Mouse (Mus musculus) lung, embryonic 15.5 days (tissue): Measurements from ENCODE around the gene Gm17334. TPM values are rescaled to one million over a fixed set of nuclear protein-coding genes. Genes with fewer than 3 reads are reported as not detected.
A peak's percentile ranks its signal among the peaks of the same experiment; 100 is the strongest.

Source experiments
- ATAC-seq: fragments of 200-750 bp; cut with Nextera tagmentation; 2 replicates; pipeline ENCODE4 v1.8.0; 2017; ENCODE audit warnings: moderate number of reproducible peaks, borderline replicate concordance; ENCODE audit not compliant: low FRiP score, low TSS enrichment; ENCODE audit errors: extremely low read depth
- H3K27ac ChIP-seq: fragments of 300-500 bp; sonication (generic); 2 replicates; pipeline ENCODE4 v1.5.1; 2015; ENCODE audit warnings: moderate library complexity, mild to moderate bottlenecking, inconsistent platforms
- H3K27me3 ChIP-seq: fragments of 300-500 bp; sonication (generic); 2 replicates; pipeline ENCODE4 v1.6.1; 2015; ENCODE audit warnings: inconsistent platforms
- H3K36me3 ChIP-seq: fragments of 300-500 bp; sonication (generic); 2 replicates; pipeline ENCODE4 v1.6.1; 2015; ENCODE audit warnings: inconsistent platforms
- H3K4me1 ChIP-seq: fragments of 300-500 bp; sonication (generic); 2 replicates; pipeline ENCODE4 v1.6.1; 2015; ENCODE audit warnings: inconsistent platforms
- H3K4me2 ChIP-seq: fragments of 300-500 bp; sonication (generic); 2 replicates; pipeline ENCODE4 v1.6.1; 2015; ENCODE audit warnings: inconsistent platforms, mild to moderate bottlenecking, moderate library complexity
- H3K4me3 ChIP-seq: fragments of 300-500 bp; sonication (generic); 2 replicates; pipeline ENCODE4 v1.5.1; 2015; ENCODE audit warnings: mild to moderate bottlenecking, inconsistent platforms
- H3K9ac ChIP-seq: fragments of 300-500 bp; sonication (generic); 2 replicates; pipeline ENCODE4 v1.6.1; 2015; ENCODE audit warnings: inconsistent platforms
- H3K9me3 ChIP-seq: fragments of 300-500 bp; sonication (generic); 2 replicates; pipeline ENCODE4 v1.6.1; 2016; ENCODE audit warnings: inconsistent platforms
- WGBS: fragments of 180-500 bp; shearing (Covaris S2); methylation state at CpG from one replicate; pipeline ENCODE4 v1.1.7; 2015; 5-methylcytosine and 5-hydroxymethylcytosine counted together
- polyA plus RNA-seq: library from polyadenylated mRNA; unstranded; fragments of >200 nt; fragmentation: Nextera tagmentation; extraction: Ambion mirVana; gene quantifications from 2 replicates; pipeline ENCODE4 v1.2.1, GENCODE M21; 2015

The Gm17334 gene
- polyA plus RNA-seq, 1 experiment from 2014 or later = 0.22 TPM

DNA sequence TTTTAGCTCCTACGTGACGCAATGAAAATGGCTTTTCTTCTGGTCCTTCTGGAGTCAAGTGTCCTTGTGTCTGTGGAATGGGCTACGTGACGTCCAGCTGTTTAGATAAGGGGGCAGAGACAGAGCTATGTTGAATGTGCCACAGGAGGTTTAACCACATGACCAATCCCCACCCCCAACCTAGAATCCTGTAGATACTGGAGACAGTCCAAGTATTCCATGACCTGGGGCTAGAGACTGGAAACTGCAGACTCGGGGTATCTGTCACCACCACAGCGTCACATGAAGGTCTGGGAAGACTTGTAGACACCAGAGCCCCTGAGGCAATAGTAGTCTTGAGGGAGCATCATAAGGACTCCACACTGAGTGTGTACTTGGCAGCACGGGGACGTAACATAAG, 22.8 kb upstream of the Gm17334 start:
- ATAC-seq = peak; percentile 40
- H3K4me2 ChIP-seq = no peak overlapping the region
- H3K27ac ChIP-seq = peak overlapping the region; percentile 91

DNA sequence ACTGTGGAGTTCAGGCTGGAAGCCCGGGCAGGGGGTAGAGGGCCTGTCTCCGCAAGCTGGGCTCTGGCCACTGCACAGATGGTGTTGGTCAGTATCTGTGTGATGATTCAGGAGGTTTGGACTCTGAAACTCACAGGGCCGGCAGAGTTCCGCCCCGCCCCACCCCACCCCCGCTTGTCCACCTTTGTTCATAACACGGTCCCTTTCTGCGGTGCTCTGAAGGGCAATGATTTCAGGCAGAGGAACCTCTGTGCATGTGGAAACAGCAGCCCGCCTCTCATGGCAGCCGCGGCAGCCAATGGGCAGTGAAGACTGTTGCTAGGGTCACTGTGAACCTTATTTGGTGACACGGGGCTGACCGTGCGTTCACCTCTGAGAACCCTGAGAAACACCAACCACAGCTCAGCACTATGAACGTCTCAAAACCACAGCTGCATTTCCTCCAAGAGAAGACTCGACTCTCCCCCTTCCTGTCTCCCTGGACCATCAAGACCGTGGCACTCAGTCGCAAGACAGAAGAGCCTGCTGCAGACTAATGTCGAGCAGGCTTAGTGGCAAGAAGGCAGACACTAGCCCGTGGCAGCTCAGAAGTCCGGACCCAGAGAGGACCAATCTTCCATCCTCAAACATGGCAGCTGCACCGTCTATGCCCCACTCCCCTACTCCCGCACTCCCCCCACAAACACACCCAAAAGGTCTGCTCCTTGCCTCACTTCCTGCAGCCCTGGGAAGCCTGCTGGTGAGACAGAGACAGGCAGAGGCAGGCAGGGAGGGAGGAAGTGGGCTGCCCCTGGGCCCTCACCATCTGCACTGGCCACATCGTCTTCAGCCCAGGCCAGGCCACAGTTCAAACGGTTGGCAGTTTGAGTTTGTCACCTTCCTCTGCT, 21.9 kb upstream of the Gm17334 start:
- H3K9me3 ChIP-seq = no peaks in the 10 kb centered on the region
- H3K4me1 ChIP-seq = peaks cover 48% of the 10 kb centered on the region
- H3K4me3 ChIP-seq = no peak overlapping the region
- no peak overlapping the region for H3K9ac ChIP-seq
- peak overlapping the region; percentile 91 for H3K27ac ChIP-seq
- H3K4me2 ChIP-seq = peak overlapping the region; percentile 26; the same call in 1 of the 2 replicates
- 28% methylated on average over 25 of the region's 25 CpGs for WGBS
- no peaks in the 10 kb centered on the region for H3K27me3 ChIP-seq
- H3K36me3 ChIP-seq = no peaks in the 10 kb centered on the region
- peak; percentile 53 for ATAC-seq

More for the DNA sequence above, 22.8 kb upstream of the Gm17334 start:
- H3K9ac ChIP-seq = no peak overlapping the region
- H3K27me3 ChIP-seq = no peaks in the 10 kb centered on the region
- WGBS = 23% methylated on average over 8 of the region's 8 CpGs
- H3K4me3 ChIP-seq = no peak overlapping the region
- H3K36me3 ChIP-seq = no peaks in the 10 kb centered on the region
- no peaks in the 10 kb centered on the region for H3K9me3 ChIP-seq
- peaks cover 48% of the 10 kb centered on the region for H3K4me1 ChIP-seq

DNA sequence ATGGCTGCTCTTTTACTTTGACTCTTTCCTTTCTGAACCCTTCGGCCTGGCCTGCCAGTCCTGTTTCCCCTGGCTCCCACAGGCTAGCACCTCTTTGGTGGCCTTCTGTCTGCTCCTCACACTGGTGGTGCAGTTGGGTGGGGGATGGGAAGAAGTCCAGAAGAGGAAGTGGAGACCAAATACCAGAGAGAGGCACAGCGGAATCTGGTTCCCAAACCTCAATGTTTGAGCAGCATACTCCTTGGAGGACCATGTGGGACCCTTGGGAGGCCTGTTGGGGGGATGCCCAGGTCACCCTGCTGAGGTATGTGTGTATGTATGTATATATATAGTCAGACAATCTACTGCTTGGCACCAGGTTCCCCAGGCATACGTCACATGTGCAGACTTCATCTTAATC, 21.0 kb upstream of the Gm17334 start:
- ATAC-seq = peak; percentile 28; the same call in 1 of the 2 replicates
- H3K9me3 ChIP-seq = no peaks in the 10 kb centered on the region
- H3K4me3 ChIP-seq = no peak overlapping the region
- peaks cover 48% of the 10 kb centered on the region for H3K4me1 ChIP-seq
- H3K36me3 ChIP-seq = no peaks in the 10 kb centered on the region
- H3K27me3 ChIP-seq = no peaks in the 10 kb centered on the region
- H3K9ac ChIP-seq = no peak overlapping the region
- no peak overlapping the region for H3K4me2 ChIP-seq
- 51% methylated on average over 3 of the region's 3 CpGs for WGBS
- H3K27ac ChIP-seq = peak overlapping the region; percentile 91

DNA sequence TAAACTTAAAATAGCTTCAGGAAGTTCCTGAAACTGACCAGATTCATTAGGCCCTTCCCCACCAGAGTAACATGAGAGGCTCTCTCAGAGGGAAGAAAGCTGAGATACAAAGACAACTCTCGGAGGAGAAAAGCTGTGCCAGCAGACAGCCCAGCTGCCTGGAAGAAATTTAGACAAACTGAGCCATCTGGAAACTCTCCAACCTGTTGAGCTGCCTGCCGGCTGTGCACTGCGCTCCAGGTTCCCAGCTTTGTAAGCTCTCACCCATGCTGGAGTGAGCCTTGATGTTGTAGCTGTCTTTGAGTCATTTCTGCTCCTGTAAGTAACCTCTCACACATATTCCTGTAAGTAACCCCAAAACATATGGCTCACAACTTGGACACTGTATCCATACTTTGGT, 20.0 kb upstream of the Gm17334 start:
- no peak overlapping the region for H3K9ac ChIP-seq
- H3K4me3 ChIP-seq = no peak overlapping the region
- no peak for ATAC-seq
- 0 out of 2 replicates have a peak overlapping the region, but pooled peaks have one; percentile 10 for H3K27ac ChIP-seq
- H3K4me2 ChIP-seq = no peak overlapping the region
- WGBS = 48% methylated on average over 3 of the region's 3 CpGs
- H3K4me1 ChIP-seq = peaks cover 48% of the 10 kb centered on the region
- H3K27me3 ChIP-seq = no peaks in the 10 kb centered on the region
- no peaks in the 10 kb centered on the region for H3K9me3 ChIP-seq
- no peaks in the 10 kb centered on the region for H3K36me3 ChIP-seq

DNA sequence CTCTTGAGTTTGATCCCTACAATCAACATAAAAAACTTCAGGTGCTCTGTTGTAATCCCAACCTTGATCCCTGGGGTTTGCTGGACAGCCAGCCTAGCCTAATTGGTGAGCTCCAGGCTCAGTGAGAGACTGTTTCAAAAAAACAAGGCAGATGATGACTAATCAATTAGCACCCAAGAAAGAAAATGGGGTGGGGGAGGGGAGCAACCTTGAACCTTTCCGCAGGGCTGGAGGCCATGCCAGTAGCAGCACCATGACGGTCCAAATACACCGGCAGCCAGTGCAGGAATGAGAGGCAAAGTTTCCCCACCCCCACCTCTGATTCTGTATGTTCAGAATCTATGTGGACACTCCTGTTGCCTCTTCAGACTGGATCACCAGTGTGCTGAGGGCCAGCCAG, 16.3 kb upstream of the Gm17334 start:
- no peak overlapping the region for H3K9ac ChIP-seq

DNA sequence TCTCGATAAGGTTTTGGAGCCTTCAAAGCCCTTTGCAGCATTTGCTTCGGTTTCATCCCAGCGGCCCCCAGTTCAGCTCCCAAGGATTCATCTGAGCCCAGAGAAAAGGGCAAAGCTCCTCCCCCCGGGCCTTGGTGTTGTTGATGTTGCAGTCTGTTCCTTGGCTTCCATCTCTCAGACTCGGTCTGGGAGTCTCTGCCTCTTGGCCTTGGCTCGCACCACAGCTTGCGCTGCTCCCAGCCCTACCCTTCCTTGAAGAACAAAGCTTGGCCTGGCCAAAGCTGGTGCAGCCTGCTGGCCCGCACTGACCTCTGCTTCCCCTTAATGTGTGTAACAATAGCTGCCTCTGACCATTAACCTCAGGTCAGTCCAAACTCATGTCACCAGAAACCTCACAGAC, 15.2 kb upstream of the Gm17334 start:
- ATAC-seq = peak; percentile 61; the same call in 1 of the 2 replicates
- WGBS = 67% methylated on average over 8 of the region's 8 CpGs
- no peak overlapping the region for H3K9ac ChIP-seq

More for the DNA sequence above, 16.3 kb upstream of the Gm17334 start:
- no peak overlapping the region for H3K27ac ChIP-seq
- H3K4me2 ChIP-seq = no peak overlapping the region
- H3K36me3 ChIP-seq = no peaks in the 10 kb centered on the region
- ATAC-seq = no peak
- H3K27me3 ChIP-seq = no peaks in the 10 kb centered on the region
- WGBS = 65% methylated on average over 3 of the region's 3 CpGs
- no peak overlapping the region for H3K4me3 ChIP-seq
- H3K9me3 ChIP-seq = no peaks in the 10 kb centered on the region
- peaks cover 24% of the 10 kb centered on the region for H3K4me1 ChIP-seq

DNA sequence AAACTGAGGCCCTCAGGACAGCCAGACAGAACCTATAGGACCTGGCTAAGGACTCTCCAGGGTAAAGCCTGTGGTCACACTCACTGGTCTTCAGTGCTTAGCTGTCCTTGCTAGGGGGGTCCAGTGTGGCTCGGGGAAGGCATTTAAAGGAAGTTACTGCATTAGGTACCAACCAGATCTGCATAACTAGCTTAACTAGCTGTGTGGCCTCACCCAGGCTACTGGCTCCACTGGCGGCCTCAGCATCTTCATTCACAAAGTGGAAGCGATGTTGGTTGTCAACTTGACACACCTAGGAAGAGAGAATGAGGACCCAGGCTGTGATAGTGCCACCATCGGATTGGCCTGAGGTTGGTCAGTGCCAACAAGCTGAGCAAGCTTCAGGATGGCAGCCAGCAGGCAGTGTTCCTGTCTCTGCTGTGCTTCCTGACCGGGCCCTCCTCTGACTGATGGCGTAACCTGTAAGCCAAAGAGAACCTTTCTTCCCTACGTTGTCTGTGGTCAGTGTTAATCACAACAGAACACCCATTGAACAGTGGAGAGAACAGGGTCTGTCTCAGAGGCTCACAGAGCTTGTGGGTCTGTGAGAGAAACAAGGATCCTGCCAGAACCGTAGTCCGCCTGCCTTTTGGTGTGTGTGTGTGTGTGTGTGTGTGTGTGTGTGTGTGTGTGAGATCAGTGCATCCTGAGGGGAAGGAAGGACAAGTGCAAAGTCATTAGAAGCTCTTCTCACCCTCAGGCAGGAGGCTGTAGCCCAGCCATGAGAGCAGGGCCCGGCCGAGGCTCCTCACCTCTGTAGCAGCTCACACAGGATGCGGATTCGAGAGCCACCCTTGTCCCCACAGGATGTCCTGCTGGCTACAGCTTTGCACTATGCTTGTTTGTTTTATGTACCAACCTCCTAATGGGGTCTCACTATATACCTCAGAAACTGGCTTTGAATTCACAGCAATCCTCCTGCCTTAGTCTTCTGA, 13.4 kb upstream of the Gm17334 start:
- H3K36me3 ChIP-seq = no peaks in the 10 kb centered on the region

More for the DNA sequence above, 15.2 kb upstream of the Gm17334 start:
- 0 out of 2 replicates have a peak, but pooled peaks cover 15% of the 10 kb centered on the region for H3K4me1 ChIP-seq
- no peak overlapping the region for H3K27ac ChIP-seq
- no peak overlapping the region for H3K4me3 ChIP-seq
- no peak overlapping the region for H3K4me2 ChIP-seq
- H3K27me3 ChIP-seq = no peaks in the 10 kb centered on the region
- no peaks in the 10 kb centered on the region for H3K36me3 ChIP-seq
- no peaks in the 10 kb centered on the region for H3K9me3 ChIP-seq

DNA sequence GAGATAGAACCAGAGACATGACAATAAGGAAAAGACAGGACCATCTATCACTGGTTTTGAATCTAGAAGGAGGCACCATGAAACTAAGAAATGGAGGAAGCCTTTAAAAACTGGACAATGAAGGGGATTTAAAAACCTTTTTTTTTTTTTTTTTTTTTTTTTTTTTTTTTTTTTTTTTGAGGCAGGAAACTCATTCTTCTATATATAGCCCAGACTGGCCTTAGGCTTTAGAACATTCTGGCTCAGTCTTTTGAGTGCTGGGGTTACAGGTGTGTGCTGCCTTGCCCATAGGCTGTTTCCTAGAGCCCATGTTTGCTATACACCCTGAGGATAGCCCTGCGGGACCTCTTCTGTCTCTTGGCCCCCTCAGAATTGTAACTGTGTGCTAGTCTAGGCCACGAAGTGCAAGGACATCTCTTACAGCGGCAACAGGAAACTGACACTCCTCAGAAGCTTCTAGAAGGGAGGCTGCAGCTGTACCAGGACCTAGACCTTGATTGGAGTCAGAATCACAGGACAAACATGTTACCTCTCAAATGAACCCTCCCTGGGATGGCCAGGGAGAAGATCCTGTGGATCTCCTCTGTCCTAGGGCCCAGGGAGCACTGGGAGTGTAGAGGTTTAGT, 12.4 kb upstream of the Gm17334 start:
- no peak overlapping the region for H3K4me2 ChIP-seq
- WGBS = 73% methylated on average over 3 of the region's 3 CpGs
- H3K36me3 ChIP-seq = no peaks in the 10 kb centered on the region
- H3K9ac ChIP-seq = no peak overlapping the region
- peak overlapping the region; percentile 50; the same call in 1 of the 2 replicates for H3K27ac ChIP-seq
- no peaks in the 10 kb centered on the region for H3K9me3 ChIP-seq
- no peak for ATAC-seq
- no peak overlapping the region for H3K4me3 ChIP-seq
- 0 out of 2 replicates have a peak, but pooled peaks cover 8% of the 10 kb centered on the region for H3K4me1 ChIP-seq
- H3K27me3 ChIP-seq = no peaks in the 10 kb centered on the region

More for the DNA sequence above, 13.4 kb upstream of the Gm17334 start:
- Histone ChIP-seq H3K4me3 (no peak overlapping the region), H3K4me1 (0 out of 2 replicates have a peak, but pooled peaks cover 8% of the 10 kb centered on the region), H3K27me3 (no peaks in the 10 kb centered on the region), H3K9ac (no peak overlapping the region), H3K4me2 (no peak overlapping the region), H3K9me3 (no peaks in the 10 kb centered on the region), H3K27ac (peak overlapping the region; percentile 41; the same call in 1 of the 2 replicates)
- ATAC-seq = no peak
- WGBS = 70% methylated on average over 13 of the region's 13 CpGs

DNA sequence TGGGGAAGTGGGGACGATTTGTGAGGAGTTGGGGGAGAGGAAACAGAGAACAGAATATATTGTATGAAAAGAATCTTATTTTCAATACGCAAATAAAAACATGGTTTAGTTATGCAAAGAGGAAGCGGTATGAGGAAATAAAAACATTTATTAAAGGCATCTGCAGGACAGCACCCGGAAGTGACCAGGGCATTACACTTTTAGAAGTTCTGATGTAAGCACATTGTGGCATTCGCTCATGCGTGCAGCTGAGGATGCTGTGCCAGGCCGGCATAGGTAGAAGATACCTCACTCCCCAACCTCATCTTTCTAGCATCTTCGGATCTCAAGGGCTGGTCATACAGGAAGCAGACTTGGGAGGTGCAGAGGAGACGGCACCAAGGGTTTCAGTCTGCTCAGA, 10.3 kb upstream of the Gm17334 start:
- no peaks in the 10 kb centered on the region for H3K27me3 ChIP-seq
- no peak overlapping the region for H3K4me2 ChIP-seq
- no peak overlapping the region for H3K4me3 ChIP-seq
- H3K9me3 ChIP-seq = no peaks in the 10 kb centered on the region
- H3K9ac ChIP-seq = no peak overlapping the region
- H3K27ac ChIP-seq = no peak overlapping the region
- peaks cover 11% of the 10 kb centered on the region; the same call in 1 of the 2 replicates for H3K36me3 ChIP-seq
- no peak for ATAC-seq
- WGBS = 80% methylated on average over 9 of the region's 9 CpGs
- 0 out of 2 replicates have a peak, but pooled peaks cover 8% of the 10 kb centered on the region for H3K4me1 ChIP-seq

DNA sequence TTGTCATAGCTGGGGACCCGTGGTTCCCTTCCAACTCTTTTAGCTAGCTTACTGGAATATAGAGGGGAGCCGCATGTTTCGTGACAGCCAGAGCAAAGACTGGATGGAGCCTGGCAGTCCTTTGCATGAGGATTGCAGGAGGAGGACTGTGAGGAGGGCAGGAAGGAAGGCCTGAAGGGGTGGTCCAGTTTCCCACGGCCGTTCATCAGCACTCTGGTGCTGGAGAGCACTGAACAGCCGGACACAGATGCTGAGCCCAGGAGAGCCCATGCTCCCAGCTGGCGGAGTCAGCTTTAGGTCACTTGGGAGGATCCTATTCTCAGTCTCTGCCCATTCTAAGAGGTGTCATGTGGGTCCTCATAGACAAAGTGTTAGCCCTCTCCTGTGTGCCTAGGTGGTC, 9.0 kb upstream of the Gm17334 start:
- Histone ChIP-seq H3K4me1 (0 out of 2 replicates have a peak, but pooled peaks cover 8% of the 10 kb centered on the region), H3K27me3 (no peaks in the 10 kb centered on the region), H3K27ac (no peak overlapping the region), H3K9me3 (no peaks in the 10 kb centered on the region), H3K36me3 (peaks cover 19% of the 10 kb centered on the region; the same call in 1 of the 2 replicates), H3K9ac (no peak overlapping the region), H3K4me3 (no peak overlapping the region), H3K4me2 (no peak overlapping the region)
- 68% methylated on average over 7 of the region's 7 CpGs for WGBS
- ATAC-seq = no peak

DNA sequence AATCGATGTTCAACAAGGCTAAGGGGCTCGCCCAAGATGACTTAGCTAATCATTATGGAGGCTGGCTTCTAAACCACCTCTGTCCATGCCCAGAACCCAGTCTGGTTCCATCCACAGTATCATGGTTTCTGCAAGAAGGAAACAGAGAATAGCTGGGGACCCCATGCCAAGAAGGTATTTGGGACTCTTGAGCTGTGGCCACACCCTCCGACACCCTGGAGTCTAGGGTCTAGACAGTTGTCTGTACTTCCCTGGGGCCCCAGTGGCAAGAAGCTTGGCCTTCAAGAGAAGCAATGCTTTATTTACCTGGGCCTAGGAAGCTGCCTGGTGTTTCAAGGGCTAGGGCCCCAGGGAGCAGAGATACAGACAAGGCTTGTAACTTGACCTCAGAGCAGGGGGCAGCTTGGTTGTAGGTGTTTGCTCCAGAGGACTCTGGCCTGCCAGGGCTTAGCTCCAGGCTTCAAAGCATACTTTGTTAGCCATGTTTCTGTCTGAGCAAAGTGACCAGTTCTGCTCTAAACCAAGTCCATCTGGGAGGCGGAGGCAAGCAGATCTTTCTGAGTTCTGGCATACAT, 8.3 kb upstream of the Gm17334 start:
- 85% methylated on average over 4 of the region's 4 CpGs for WGBS
- H3K4me1 ChIP-seq = 0 out of 2 replicates have a peak, but pooled peaks cover 7% of the 10 kb centered on the region
- no peak overlapping the region for H3K9ac ChIP-seq
- H3K4me2 ChIP-seq = no peak overlapping the region
- no peaks in the 10 kb centered on the region for H3K9me3 ChIP-seq
- no peaks in the 10 kb centered on the region for H3K27me3 ChIP-seq
- ATAC-seq = no peak
- peaks cover 24% of the 10 kb centered on the region for H3K36me3 ChIP-seq
- H3K27ac ChIP-seq = no peak overlapping the region
- no peak overlapping the region for H3K4me3 ChIP-seq
